Mouse (Mus musculus) intestine, postnatal 0 days (tissue): ENCODE data around the gene Them5. TPM values are rescaled to one million over a fixed set of nuclear protein-coding genes. Genes with fewer than 3 reads are reported as not detected.

Experiments used
- ATAC-seq: fragments of 200-750 bp; cut with Nextera tagmentation; 2 replicates; pipeline ENCODE4 v1.8.0; 2017; ENCODE audit warnings: mild to moderate bottlenecking, moderate TSS enrichment, moderate library complexity
- H3K27ac ChIP-seq: fragments of 300-500 bp; sonication (generic); 2 replicates; pipeline ENCODE4 v1.5.1; 2014; ENCODE audit warnings: mild to moderate bottlenecking, low read depth, low read length, moderate library complexity
- H3K27me3 ChIP-seq: fragments of 300-500 bp; sonication (generic); replicated peaks from 2 replicates; pipeline ENCODE4 v1.6.1; 2014; ENCODE audit warnings: low read length, mixed read lengths; ENCODE audit not compliant: control insufficient read depth, insufficient read depth
- H3K36me3 ChIP-seq: fragments of 300-500 bp; sonication (generic); 2 replicates; pipeline ENCODE4 v1.6.1; 2014; ENCODE audit warnings: mild to moderate bottlenecking, moderate library complexity; ENCODE audit not compliant: control insufficient read depth, insufficient read depth
- H3K4me1 ChIP-seq: fragments of 300-500 bp; sonication (generic); replicated peaks from 2 replicates; pipeline ENCODE4 v1.6.1; 2014; ENCODE audit warnings: antibody characterized with exemption, low read length, mixed read lengths; ENCODE audit not compliant: control insufficient read depth, insufficient read depth
- H3K4me2 ChIP-seq: fragments of 300-500 bp; sonication (generic); replicated peaks from 2 replicates; pipeline ENCODE4 v1.6.1; 2014; ENCODE audit warnings: low read depth, mild to moderate bottlenecking, moderate library complexity
- H3K4me3 ChIP-seq: fragments of 300-500 bp; sonication (generic); 2 replicates; pipeline ENCODE4 v1.5.1; 2014; ENCODE audit warnings: low read depth, low read length
- H3K9ac ChIP-seq: fragments of 300-500 bp; sonication (generic); 2 replicates; pipeline ENCODE4 v1.6.1; 2014; ENCODE audit warnings: mild to moderate bottlenecking, low read depth, low read length
- H3K9me3 ChIP-seq: fragments of 300-500 bp; sonication (generic); 2 replicates; pipeline ENCODE4 v1.6.1; 2016; ENCODE audit warnings: mixed run types; ENCODE audit not compliant: control insufficient read depth
- CTCF ChIP-seq: sonication (generic); IDR thresholded peaks from 2 replicates; pipeline ENCODE4 v1.5.1; 2016; ENCODE audit warnings: low read depth, mild to moderate bottlenecking, control low read depth, antibody characterized with exemption, moderate library complexity
- WGBS: fragments of 180-500 bp; shearing (Covaris S2); extraction: QIAGEN DNeasy Blood & Tissue Kit; methylation state at CpG from one replicate; pipeline ENCODE4 v1.1.7; 2014; 5-methylcytosine and 5-hydroxymethylcytosine counted together
- polyA plus RNA-seq: library from polyadenylated mRNA; unstranded; fragments of >200 nt; fragmentation: Nextera tagmentation; extraction: Ambion mirVana; gene quantifications from 2 replicates; pipeline ENCODE4 v1.2.1, GENCODE M21; 2015

The Them5 gene
- polyA plus RNA-seq, 1 experiment from 2014 or later, result not detected

GRCm38 (mm10) chr3:94348146-94348545, 6.2 kb downstream of the Them5 start:
- WGBS, result 77% methylated on average over 2 of the region's 2 CpGs
- Histone ChIP-seq H3K9ac (no peak overlapping the region), H3K4me1 (no peaks in the 10 kb centered on the region), H3K9me3 (no peaks in the 10 kb centered on the region), H3K36me3 (no peaks in the 10 kb centered on the region), H3K4me3 (no peak overlapping the region), H3K4me2 (no peak overlapping the region), H3K27ac (no peak overlapping the region), H3K27me3 (no peaks in the 10 kb centered on the region)
- no peak for TF ChIP-seq CTCF
- no peak for ATAC-seq

DNA sequence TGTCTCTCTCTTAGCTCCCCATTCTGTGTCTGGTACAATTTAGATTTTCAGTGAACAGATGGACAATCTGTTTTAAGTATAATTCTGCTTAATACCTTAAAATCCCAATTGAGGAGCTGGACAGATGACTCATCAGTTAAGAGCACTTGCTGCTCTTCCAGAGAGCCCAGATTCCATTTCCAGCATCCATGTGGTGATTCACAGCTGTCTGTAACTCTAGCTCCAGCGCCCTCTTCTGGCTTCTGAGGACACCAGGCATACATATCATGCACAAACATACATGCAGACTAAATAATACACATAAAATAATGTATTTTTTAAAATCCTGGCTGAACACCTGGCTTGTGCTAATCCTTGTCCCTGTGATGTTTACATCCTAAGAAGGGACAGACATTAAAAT, 18.9 kb downstream of the Them5 start:
- 10% methylated on average over 1 of the region's 1 CpGs for WGBS
- Histone ChIP-seq H3K9me3 (no peaks in the 10 kb centered on the region), H3K4me3 (no peak overlapping the region), H3K27ac (no peak overlapping the region), H3K9ac (no peak overlapping the region), H3K27me3 (no peaks in the 10 kb centered on the region), H3K4me1 (no peaks in the 10 kb centered on the region; the same call in 1 of the 2 replicates), H3K36me3 (no peaks in the 10 kb centered on the region), H3K4me2 (no peak overlapping the region)
- ATAC-seq, result no peak
- TF ChIP-seq CTCF, result peak; percentile 68

DNA sequence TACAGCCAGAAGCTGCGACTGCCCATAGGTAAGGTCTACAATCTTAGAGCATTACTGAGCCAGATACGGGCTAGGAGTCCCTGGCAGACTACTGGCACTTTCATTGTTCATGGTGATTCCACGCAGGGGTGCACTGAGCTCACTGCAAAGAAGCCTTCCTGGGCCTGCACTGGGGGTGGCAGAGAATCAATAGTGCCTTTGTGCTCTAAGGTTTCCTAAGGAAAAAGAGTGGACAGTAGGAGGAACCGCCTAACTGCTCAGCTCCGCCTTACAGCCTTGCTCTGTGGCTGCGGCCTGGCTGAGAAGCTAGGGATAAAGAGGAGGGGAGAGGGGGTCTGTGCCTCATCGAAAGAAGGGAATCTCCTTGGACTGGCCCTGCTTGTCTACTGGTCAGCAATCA, 20.2 kb downstream of the Them5 start, which contains the start of gene C2cd4d:
Gene C2cd4d (plus strand): TSS at position 301 of the 400 bp plus-strand sequence.
- Histone ChIP-seq H3K27me3 (no peaks in the 10 kb centered on the region), H3K4me3 (peak within 1 kb of the TSS; percentile 46), H3K4me2 (peak within 1 kb of the TSS; percentile 74), H3K36me3 (no peaks in the 10 kb centered on the region), H3K9me3 (no peaks in the 10 kb centered on the region), H3K27ac (no peak within 1 kb of the TSS), H3K9ac (peak within 1 kb of the TSS; percentile 62), H3K4me1 (no peaks in the 10 kb centered on the region; the same call in 1 of the 2 replicates)
- WGBS, result 58% methylated on average over 7 of the region's 7 CpGs
- ATAC-seq, result no peak
- no peak for TF ChIP-seq CTCF

DNA sequence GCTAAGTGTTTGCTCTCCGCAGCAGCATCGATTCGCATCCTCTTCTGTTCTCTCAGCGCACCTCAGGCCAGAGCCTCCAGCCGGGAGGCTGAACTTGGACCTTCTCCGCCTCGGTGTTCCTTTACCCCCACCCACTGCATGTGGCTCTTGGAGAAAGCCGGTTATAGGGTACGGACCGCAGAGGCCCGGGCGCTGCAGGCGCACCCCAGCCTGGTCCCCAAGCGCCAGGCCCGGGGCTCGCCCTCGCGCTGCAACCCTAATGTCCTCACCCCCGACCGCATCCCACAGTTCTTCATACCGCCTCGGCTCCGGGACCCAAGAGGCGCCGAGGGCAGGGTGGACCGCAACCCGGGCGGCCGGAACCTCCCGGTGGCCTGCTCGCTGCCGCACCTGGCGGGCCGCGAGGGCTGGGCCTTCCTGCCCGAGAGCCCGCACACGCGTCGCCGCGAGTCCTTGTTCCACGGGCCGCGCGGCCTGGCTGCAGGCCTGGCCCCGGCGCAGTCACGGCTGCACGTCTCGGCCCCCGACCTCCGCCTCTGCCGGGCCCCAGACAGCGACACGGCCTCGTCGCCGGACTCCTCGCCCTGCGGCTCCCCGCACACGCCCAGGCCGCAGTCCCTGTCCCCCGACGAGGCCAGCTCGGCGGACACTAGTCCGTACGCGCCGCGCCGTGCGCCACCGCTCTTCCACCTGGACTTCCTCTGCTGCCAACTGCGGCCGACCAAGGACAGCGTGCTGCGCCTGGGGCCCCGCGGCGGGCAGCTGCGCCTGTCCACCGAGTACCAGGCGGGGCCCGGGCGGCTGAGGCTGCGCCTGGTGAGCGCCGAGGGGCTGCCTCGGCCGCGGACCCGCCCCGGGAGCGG, 21.6 kb downstream of the Them5 start:
- peak overlapping the region; percentile 46 for H3K4me3 ChIP-seq
- peak overlapping the region; percentile 3; the same call in 1 of the 2 replicates for H3K27ac ChIP-seq
- no peak for TF ChIP-seq CTCF
- peak; percentile 30 for ATAC-seq
- H3K9ac ChIP-seq, result peak overlapping the region; percentile 62
- WGBS, result 6% methylated on average over 97 of the region's 97 CpGs
- peak overlapping the region; percentile 74 for H3K4me2 ChIP-seq
- no peaks in the 10 kb centered on the region for H3K36me3 ChIP-seq
- H3K4me1 ChIP-seq, result no peaks in the 10 kb centered on the region; the same call in 1 of the 2 replicates
- no peaks in the 10 kb centered on the region for H3K9me3 ChIP-seq
- H3K27me3 ChIP-seq, result no peaks in the 10 kb centered on the region

DNA sequence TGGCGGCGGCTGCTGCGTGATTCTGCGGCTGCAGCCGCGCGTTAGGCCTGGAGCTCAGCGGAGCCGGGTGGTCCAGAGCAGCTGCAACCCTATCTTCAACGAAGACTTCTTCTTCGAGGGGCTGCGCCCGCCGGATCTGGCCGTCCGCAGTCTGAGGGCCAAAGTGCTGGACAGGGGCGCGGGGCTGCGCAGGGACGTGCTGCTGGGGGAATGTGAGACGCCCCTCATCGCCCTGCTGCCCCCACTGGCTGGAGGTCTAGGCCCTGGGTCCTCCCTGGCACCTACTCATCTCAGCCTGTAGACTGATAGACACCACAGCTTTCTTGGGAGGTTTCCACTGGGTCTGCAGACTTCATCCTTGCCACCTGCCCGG, 22.2 kb downstream of the Them5 start:
- Histone ChIP-seq H3K9ac (peak overlapping the region; percentile 62), H3K27ac (peak overlapping the region; percentile 3; the same call in 1 of the 2 replicates), H3K4me1 (no peaks in the 10 kb centered on the region; the same call in 1 of the 2 replicates), H3K4me2 (peak overlapping the region; percentile 74), H3K27me3 (no peaks in the 10 kb centered on the region), H3K4me3 (peak overlapping the region; percentile 46), H3K9me3 (no peaks in the 10 kb centered on the region), H3K36me3 (no peaks in the 10 kb centered on the region)
- TF ChIP-seq CTCF, result no peak
- no peak for ATAC-seq
- WGBS, result 10% methylated on average over 23 of the region's 23 CpGs

- 13% methylated on average over 3 of the region's 3 CpGs for WGBS
- Histone ChIP-seq H3K4me1 (no peaks in the 10 kb centered on the region; the same call in 1 of the 2 replicates), H3K9ac (no peak overlapping the region), H3K27me3 (no peaks in the 10 kb centered on the region), H3K36me3 (no peaks in the 10 kb centered on the region), H3K4me2 (no peak overlapping the region), H3K9me3 (no peaks in the 10 kb centered on the region), H3K27ac (peak overlapping the region; percentile 76), H3K4me3 (no peak overlapping the region)
- peak; percentile 69 for ATAC-seq
- peak; percentile 93 for TF ChIP-seq CTCF
Observed at GRCm38 (mm10) chr3:94366761-94367160, 24.9 kb downstream of the Them5 start.
